Mouse (Mus musculus): Measurements from ENCODE around the gene C2cd2.

C2cd2 gene

DNA sequence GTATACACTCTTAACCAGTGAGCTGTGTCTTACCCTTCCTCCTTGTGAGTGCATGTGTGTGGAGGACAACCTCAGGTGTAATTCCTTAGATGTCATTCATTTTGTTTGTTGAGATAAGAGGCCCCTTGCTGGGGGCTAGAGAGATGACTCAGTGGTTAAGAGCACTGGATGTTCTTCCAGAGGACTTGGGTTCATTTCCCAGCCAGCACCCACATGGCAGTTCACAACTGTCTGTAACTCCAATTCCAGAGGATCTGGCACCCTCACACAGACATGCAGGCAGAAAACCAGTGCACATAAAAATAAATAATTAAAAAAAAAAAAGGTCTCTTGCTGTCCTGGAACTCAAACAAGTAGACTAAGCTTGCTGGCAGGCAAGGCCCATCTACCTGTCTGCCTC lies 20.6 kb downstream of the C2cd2 start:
- no peak for DNase-seq

DNA sequence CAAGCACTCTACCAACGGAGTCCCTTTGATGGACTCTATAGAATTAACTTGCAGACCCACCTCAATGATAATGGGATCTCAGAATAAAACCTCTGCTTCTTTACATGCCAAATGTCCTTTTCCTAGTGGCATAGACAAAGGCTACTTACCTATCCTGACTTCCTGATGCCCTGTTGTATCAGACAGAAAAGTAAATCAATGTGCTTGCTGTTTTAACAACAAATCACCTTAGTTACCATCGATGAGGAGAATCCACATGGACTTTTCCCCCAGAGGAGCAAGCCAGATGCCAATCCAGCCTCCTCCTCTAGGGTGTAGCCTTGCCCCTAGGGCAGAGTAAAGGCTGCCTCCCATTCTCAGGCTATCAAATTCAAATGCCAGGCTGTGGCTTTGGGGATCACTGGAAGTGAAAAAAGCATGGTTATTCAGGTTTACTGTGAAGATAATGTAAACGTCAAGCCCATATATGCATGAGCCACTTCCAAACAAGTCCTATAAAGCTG lies 21.9 kb downstream of the C2cd2 start:
- DNase-seq = no peak

DNA sequence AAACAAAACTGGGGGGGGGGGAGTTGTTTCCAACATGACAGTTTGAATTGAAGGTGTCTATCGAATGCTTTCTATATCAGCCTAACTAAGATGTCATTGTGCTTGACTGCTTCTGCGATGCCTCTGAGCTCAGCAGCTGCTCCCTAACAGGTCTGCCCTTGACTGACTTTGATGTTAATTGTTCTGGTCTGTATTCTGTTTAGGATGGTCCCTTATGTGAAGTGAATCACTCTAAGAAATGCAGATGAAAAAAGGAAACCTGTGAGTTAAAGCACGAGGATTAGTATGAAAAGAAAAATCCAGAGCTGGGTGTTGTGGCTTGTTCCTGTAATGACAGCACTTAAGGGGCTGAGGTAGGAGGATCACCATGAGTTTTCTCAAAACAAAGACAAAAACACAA lies 26.6 kb downstream of the C2cd2 start:
- no peak for DNase-seq

DNA sequence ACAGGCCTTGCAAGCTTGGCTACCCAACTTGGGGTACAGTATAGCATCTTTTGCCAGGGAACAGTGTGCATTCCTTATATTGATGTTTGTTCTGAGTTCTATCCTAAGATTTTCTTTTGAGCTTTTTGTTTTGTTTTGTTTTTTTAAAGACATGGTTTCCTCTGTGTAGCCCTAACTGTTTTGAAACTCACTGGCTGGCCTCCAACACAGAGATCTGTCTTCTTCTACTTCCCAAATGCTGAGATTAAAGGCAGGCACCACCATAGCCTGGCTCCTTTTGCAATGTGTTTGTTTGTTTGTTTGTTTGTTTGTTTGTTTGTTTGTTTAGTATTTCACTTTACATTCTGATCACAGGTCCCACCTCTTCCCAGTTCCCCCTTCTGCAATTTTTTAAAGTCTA lies 32.2 kb downstream of the C2cd2 start:
- no peak for DNase-seq

DNA sequence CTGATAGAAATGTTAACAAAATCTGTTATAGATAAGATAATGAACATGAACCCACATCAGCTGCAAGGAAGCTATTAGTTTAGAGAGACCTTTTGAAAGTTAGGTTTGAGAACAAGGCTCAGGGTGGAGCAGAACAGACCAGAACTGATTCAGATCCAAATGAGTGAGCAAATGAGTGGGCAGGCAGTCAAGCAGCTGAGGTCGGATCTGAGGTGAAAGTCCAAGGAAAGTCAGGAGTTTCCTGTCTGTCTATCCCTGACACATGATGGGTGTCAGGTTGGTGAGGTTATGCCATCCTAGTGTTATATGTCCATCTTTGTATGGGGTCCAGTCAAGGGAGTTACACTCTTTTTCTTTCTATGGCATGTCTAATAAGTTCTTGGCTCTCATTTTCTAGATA lies 32.9 kb downstream of the C2cd2 start:
- no peak for DNase-seq

DNA sequence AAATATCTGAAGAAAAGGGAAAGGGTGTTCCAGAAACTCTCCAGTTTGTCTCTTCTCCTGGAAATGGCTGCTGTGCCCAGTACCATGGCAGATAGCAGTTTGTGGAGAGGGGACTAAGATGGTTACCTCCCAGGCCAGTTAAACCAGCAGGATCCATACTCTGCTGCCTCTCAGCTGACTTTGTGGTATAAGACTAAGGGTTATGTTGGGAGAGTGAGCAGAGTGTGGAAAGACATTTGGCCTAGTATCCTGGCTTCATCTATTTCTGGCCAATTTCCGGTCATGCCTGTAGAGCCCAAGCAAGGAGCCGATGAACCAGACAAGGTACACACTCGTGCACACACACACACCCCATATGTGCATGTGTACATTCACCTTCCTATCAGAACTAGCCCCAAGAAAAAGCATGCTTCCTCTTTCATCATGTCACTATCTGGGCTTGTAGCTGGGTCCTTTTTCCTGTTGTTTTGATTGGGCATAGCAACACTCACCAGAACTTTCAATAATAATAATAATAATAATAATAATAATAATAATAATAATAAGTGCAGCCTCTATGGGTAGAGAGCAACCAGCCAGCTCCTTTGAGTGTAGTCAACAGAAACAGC lies 35.0 kb downstream of the C2cd2 start:
- no peak for DNase-seq

DNA sequence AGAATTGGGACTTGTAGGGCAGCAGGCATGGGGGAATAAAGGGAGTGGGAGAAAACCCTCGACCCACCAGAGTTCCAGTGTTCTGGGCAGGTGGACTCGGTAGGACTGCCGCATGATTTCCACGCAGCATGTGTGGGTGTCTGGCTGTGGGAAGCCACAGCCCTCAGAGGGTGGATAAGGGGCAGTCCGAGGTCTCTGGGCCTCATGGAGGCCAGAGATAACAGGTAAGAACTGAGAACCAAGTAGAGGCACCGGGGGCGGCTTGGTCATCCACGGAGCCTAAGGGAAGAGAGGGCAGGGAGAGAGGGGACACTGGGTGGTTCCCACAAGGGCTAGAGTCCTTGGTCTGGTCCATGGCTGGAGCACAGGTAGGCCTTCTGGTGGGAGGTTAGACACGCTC lies 36.0 kb downstream of the C2cd2 start:
- no peak for DNase-seq

DNA sequence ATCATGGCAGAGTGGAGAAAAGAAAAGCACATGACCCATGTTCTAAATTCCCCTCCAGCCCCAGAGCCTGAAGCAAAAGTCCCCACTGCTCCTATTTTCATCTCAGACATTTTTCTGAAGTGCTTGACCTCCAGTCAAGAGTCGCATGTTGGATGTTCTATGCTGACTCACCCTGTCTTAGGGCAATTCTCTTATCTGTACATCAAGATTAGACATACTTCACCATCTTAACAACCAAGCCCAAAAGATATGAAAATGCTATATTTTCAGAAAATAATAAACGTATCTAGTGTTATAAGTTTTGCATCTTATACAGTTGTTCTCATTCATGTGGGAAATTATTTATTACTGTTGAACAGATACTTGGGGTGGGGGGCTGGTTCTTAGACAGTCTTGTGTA lies 36.6 kb downstream of the C2cd2 start:
- no peak for DNase-seq

DNA sequence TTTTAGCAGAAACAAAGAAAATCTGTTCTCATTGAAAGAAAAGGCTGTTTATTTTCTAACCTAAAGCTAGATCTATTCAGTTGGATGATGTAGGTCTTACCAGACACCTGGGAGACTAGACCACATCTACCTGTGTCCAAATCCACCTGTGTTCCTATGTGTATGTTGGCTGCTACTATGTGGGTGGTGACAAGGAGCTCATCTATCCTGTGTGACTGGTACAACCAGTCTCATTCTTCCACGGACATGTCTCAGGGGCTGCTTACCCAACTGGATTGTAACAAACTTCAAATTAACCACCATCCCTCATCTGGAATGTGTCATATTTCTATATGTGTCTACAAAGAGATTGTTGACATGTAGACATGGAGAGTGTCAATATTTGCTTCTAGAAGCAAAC lies 38.7 kb downstream of the C2cd2 start:
- DNase-seq = no peak

DNA sequence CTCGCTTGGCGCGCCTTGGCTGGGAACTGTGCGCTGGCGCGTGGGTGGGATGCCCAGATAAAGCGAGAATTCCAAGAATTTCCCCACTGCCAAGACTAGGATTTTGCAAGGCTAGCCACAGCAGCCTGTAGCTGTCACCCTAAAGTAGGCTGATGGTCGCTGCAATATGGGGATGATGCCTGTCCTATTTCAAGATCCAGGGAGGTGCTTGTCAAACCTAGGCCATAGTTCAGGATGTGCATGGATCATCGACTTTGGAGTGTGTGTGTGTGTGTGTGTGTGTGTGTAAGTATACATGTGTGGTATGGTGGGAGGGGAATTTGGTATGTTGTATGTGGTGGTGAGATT lies 39.6 kb downstream of the C2cd2 start:
- DNase-seq = no peak

DNA sequence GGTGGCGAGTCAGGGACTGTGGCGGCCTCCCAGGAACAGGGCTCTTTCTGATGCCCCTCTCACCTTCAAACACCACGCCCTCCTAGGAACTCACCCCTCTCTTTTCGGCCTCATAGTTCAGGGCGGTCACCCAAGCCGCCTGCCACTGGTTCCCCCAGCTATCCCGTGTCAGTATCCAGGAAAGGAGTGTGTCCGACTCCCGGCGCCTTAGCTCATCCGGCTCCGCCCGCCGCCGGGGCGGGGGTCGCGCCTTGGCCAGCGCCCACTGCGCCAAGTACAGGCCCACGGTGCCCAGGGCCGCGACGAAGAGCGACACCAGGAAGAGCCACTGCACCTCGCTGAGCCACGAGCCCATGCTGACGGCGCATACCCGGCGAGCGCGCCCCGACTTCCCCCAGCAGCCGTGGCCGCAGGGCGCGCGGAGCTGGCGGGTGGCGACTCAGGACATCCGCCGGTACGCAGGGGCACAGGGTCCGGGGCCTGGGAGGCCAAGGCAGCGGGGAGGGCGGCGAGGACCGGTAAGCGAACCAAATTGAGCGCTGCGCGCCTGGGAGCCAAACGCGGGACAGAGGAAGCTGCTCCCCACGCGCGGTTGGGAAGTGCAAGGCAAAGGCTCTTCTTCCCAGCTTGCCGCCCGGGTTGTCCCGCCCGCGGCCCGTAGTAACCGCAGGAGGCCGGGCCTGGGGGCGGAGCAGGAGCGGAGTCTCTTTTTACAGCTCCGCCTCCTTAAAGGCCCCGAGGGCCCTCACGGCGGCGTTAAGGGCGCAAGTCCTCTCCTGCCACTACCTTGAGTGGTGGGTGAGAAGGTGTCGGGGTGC lies 40.2 kb downstream of the C2cd2 start:
- peak; percentile 76 for DNase-seq

DNA sequence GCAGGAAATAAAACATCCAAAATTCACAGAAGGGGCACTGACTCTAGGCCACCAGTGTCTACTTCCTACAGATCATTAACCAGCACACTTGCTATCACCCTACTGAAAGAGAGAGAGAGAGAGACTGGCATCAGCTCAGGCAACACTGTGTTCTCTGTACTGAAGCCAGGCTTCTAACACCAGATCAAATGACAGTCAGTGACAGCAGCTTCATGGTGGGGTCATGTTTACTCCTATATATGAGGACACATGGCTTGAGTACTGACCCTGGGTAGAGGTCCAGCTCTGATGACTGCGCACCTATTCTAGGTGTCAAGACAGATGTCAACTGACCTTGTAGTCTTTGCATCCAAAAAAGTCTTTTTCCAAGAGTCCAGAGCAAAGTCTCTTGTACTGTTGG lies 41.8 kb downstream of the C2cd2 start:
- no peak for DNase-seq

DNA sequence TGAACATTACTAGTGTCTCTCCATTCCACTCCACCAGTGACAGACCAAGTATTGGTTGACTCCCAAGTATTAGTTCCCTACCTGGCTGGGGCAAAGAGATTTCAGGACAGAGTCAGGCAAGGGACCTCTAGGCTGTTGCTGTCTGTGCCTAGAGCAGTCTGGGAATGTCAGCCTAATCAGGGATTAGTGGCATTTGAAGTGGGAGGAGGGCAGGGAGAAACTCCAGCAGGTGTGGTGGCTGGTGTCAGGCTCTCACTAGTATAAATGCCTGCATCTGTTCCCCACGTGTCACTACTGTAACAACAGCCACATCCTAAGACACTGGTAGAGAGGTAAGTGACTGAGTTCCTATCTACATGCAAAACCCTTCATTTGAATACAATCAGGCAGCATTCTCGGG lies 42.6 kb downstream of the C2cd2 start:
- DNase-seq = no peak

DNA sequence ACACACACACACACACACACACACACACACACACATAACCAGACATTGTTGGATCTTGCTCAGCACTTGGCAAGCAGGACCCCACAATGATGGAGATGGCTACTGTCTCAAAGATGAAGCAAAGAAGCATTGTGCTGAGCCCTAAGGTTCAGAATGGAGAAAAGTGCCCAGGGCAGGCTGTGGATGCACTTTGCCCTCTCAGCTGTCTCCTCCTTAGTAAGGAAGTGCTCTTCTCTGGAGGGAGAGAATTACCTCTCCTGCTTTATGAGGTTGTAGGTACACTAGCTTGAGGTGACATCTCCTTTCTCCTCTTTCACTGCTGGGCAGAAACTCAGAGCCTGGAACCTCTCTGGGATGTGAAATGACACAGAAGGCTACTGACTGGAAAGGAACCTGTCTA lies 49.5 kb downstream of the C2cd2 start:
- DNase-seq = no peak

DNA sequence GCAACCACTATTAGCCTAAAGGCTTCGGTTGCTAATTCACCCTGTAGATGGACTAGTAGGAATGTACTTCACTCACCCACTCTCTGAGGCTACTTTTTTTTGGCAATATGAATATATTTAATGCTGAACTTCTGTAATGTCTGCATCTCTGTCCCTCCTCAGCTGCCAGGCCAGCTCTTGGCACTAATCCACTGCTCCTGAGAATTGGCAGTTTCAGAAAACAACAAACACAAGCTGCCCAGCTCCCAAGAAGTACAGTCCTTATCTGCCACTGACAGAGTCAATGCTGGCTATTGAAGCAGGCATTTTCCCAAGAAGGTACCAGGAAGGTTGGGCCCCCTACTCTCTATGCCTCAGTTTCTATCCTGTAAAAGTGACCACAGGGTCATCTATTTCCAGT lies 53.0 kb downstream of the C2cd2 start:
- DNase-seq = no peak

DNA sequence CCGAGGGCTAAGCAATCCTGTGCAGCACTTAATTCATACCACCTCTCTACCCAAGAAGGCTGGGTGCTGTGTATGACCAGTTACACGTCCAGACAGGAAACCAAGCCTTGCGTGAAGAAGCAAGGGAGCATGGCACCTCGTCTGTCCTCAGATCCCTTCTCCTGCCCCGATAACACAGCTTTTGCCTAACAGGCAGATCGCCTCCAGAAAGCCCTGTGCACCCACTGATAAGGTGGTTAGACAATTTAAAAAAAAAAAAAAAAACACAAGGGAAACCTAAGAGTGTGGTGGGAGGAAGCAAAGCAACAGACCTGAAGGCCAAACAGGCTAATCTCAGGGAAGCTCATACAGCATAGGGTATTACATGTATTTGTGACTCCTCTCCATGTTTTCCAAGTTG lies 54.9 kb downstream of the C2cd2 start:
- DNase-seq = no peak

DNA sequence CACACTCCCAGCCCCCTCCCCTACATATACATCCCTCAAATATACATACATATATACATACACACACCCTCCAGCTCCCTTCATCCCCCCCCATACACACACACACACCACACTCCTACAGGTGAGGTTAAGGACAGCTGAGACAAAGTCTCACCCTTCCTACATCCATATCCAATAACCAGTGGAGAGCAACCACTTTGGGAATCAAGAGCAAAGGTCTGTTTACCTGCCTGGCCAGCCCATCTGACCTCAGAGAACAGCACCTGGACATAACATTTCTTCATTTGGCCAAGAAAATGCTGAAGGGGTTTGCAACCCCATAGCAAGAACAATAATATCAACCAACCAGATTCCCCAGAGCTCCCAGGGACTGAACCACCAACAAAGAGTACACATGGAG lies 56.1 kb downstream of the C2cd2 start:
- DNase-seq = no peak

DNA sequence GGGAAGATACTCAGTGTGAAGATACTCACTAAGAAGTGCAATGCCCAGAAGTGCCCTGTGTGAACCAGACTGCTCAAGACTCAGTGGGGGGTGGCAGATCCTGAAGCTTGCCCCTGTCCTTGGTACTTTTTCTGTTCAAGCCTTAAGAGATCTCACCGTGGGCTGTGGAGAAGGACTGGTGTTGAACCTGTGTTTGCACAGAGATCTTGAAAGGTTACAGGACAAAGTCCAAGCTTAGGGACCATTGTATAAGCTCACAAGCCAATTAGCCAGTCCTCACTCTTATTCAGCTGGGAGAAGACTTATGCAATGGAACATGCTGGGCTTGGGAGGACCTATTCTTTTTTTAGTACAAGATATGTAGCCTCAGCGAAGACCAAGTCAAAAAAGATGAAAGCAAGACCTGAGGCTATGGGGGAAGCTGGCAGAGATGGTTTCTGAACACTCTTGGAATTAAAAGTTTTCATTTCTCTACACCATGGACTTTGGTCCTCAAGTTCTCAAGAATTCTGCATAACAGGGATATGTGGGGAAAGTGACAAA lies 56.9 kb downstream of the C2cd2 start:
- DNase-seq = no peak

DNA sequence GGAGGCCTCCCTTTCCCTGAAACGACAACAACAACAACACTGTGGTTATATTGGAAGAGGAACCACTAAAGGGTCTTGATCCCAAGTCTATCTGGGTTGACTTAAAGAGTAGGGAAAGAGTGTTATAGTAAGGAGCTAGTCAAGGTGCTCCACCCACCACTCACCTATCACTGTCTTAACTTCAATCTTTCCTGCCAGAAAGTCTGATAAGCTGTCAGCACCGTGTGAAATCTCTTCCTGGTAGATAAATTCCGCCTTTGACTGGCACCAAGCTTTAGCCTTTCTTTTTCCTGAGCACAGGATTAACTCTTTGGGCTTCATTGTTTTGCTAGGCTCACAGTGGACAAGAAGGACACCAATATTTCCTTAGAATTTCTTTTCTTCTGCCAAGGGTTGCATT lies 58.4 kb downstream of the C2cd2 start:
- no peak for DNase-seq

DNA sequence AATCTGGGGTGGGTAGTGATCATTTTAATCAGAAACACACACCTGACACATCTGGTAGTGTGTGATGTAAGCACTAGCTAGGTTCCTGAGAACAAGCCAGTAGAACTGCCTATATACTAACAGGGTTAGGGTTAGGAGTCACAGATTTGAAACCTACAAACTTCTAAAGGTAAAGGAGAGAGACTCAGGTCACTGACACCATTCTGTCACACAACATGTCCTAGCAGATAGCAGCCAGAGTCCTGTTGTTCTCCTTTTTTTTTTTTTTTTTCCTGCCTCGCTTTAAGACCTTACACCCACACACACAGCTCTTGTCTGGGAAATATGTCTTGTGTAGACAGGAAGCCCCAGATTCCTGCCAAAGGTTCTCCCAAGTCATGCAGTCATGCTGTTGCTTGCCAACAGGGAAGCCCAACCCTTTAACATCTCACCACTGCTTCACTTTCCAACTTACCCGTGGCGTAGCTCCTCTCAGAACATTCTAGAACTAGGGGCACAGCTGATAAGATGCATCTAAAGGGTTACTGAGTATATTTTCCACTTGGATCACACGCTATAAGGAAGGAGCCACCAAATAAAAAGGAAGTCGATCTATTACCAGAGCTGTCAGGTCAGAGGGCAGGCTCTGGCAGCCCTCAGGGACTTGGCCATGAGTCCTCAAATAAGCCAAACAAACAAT lies 64.9 kb downstream of the C2cd2 start:
- DNase-seq = no peak

DNA sequence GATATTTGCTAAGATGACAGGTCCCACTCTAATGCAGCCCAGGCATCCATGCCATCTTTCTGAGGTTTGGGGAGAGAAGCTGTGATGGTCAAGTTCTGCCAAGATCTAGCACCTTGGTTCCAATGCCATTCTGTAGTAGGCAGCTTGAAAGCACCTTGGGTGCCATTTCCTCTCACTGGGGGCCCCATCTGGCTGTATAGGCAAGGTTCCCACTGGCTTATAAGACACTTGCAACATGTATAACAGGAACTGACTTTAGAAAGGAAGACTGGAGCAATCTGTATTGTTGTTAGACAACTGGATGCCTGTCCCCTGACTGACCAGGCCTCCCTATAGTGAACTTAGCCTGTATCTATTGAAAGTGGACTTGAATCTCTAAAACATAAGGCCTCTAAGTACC lies 74.6 kb downstream of the C2cd2 start:
- no peak for DNase-seq

DNA sequence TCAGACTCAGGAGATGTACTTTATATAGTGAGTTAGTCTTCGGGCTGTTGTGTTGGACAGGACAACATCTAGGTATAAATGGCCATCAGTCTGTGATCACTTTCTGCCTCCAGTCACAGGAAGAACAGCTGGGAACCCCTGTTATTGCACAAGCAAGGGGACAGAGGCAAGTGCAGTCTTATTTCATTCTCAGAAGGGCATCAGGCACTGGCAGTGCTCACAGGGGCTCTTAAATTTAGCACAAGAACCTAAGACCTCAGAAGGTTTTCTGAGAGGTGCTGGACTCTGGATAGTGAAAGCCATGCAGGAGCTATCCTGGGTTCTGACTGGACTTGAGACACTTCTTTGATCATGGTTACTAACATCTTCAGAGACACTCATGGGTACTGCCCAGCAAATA lies 78.7 kb downstream of the C2cd2 start:
- DNase-seq = no peak

DNA sequence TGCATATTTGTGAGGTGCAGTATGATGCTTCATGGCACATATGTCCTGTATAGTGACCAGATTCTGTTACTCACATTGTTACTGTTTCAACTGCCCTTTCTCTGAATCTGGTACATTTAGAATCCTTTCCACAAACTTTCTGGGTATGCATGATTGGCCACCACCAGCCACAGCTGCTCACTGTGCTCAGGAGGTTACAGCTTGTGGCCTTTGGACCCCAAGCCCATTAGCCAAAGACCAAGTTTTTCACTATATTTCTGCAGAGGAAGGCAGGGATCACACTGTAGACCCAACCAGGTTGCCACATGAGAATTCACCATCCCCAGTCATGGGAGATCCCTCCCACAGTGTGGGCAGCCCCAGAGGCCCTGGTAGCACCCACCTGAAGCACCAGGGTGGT lies 79.5 kb downstream of the C2cd2 start:
- no peak for DNase-seq

DNA sequence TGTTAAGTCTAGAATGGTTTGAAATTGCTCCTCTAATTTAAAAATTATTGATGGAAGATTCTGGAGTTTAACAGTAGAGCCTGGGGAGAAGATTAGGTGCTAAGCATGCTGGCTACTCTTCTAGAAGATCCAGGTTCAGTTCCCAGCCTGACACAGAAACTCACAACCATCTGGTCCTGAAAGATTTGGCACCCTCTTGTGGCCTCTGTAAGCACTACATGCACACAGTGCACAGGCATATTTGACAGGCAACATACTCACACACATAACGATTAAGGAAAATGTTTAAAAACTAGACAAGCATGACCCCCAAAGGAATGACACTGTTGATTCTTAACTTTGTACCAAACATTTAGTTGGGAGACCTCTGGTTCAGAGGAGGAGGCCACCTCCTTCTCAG lies 83.3 kb downstream of the C2cd2 start:
- peak; percentile 74 for DNase-seq
